Mouse (Mus musculus) splenic B cell, adult 2 months (primary cell): ENCODE data around the gene Flywch2.
A peak's percentile ranks its signal among the peaks of the same experiment; 100 is the strongest.
"Not testable (repeated sequence)": the region's sequence is repeated elsewhere in the genome, so short reads cannot be mapped to it uniquely, and the experiment has no call there.

Experiments used
- DNase-seq: peaks from one replicate; pipeline ENCODE4 v3.0.0-alpha.2; 2011; ENCODE audit warnings: low read depth, low spot score
- H3K27me3 ChIP-seq: 2 replicates; pipeline ENCODE4 v1.6.1; 2012; ENCODE audit warnings: mild to moderate bottlenecking, low read length, moderate library complexity, mixed read lengths; ENCODE audit not compliant: control insufficient read depth, poor library complexity, insufficient read depth, severe bottlenecking
- H3K36me3 ChIP-seq: 2 replicates; pipeline ENCODE4 v1.6.1; 2012; ENCODE audit warnings: mild to moderate bottlenecking, low read length, moderate library complexity, mixed read lengths; ENCODE audit not compliant: control insufficient read depth, poor library complexity, insufficient read depth, severe bottlenecking

Gene Flywch2

DNA sequence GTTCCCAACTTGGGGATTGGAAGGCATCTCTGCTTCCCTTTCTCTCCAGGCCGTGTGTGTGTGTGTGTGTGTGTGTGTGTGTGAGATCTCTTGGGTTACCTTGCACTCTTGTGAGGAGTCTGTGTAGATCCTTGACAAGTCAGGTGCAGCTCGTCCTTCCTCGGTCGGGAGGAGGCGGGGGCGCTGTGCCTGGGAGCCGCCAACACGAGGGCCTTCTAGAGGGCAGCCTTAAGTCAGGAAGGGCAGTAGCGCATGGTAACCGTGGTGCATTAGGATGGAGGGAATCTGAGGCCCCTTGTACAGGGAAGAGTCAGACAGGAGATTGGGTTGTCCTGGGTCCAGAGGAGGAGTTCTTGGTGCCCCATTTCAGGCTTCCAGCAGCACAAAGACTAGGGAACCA lies 9.7 kb downstream of the Flywch2 start:
- H3K36me3 ChIP-seq = no peaks in the 10 kb centered on the region
- no peaks in the 10 kb centered on the region; the same call in 1 of the 2 replicates for H3K27me3 ChIP-seq
- no peak for DNase-seq

DNA sequence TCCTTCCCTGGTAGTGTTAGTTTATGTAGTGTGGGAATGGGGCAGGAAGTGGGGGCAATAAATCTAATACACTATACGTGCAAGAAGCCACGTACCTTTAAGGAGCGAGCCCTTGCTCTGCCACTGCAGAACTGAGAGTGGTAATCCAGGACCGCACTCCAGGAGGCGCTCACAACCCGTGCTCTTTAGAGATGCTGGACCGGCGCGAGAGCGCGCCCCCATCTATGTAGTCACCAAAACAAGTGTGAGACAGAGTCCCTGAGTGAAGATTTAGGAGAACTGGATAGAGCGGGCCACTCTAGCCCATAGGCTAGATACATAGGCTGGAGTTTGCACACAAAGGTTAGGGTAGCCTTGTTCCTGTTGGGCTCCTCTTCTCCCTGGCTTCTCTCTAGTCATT lies 11.8 kb downstream of the Flywch2 start:
- DNase-seq = peak; percentile 91
- Histone ChIP-seq H3K36me3 (no peaks in the 10 kb centered on the region), H3K27me3 (no peaks in the 10 kb centered on the region; the same call in 1 of the 2 replicates)

DNA sequence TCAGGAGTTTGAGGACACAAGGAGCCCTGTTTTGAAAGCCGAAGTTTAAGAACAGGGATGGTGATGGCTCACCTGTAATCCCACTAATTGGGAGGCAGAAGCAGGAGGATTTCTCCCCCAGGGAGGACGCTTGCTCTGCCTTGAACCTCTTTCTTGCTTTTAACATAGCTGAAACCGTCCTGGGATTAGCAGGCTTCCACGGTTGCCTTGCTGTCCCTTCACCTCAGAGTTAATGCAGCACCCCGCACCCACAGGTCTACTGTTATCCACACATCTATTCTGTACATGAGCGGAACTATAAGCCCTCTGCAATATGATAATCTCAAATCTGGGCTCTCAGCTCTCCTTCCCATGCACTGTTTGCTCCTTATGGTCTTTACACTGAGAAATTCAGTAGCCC lies 12.2 kb downstream of the Flywch2 start:
- Histone ChIP-seq H3K27me3 (no peaks in the 10 kb centered on the region; the same call in 1 of the 2 replicates), H3K36me3 (no peaks in the 10 kb centered on the region)
- no peak for DNase-seq

DNA sequence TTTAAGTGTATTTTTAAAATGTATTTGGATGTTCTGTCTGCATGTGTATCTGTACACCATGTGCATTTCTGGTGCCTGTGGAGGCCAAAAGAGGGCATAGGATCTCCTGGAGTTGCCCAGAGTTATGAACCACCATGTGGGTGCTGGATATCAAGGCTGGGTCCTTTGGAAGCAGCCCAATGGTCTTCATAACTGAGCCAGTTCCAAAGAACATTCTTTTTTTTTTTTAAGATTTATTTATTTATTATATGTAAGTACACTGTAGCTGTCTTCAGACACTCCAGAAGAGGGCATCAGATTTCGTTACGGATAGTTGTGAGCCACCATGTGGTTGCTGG lies 13.7 kb downstream of the Flywch2 start:
- H3K36me3 ChIP-seq, DNase-seq, H3K27me3 ChIP-seq: not testable (repeated sequence)

DNA sequence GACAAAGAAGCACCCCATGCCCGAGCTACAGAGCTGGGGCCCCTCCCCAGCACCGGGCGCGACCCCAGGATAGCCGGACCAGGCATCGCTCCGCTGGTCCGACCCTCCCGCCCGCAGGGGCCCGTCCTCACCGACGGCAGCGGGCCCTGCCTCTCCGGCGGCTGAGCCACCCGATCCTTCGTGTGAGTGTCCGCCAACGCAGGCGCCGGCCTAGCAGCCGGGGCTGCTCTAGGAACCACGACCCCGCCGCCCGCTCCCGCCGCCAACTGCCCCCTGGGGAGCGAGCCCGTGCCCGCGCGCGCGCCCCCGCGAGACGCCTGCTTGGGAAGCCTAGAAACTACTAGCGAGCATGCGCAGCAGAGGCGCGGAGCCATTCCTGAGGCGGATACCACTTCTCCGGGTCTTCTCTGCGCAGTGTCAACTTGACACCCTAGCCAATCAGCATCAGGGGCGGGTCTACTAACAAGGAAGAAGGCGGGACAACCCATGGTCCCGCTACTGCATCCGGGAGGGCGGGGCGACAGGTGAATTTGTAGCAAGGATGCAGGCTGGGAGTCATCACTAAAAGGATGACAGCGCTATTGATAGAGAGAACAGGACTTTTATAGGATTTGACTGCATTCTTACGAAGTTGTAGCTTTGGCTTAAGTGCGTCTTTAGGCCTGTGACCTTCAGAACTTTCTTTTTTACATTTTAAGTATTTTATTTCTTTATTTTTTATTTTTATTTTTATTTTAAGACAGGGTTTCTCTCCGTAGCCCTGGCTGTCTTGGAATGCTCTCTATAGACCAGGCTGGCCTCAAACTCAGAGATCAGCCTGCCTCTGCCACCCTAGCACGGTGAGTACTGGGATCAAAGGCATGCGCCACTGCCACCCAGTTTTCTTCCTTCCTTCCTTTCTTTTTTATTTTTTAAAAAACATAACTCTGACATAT lies 14.3 kb downstream of the Flywch2 start, which contains the start of gene Flywch1:
Gene Flywch1, minus strand, starts transcription at position 319 of the 935 bp plus-strand sequence.
- Histone ChIP-seq H3K36me3 (no peaks in the 10 kb centered on the region), H3K27me3 (no peaks in the 10 kb centered on the region; the same call in 1 of the 2 replicates)
- peak; percentile 98 for DNase-seq

DNA sequence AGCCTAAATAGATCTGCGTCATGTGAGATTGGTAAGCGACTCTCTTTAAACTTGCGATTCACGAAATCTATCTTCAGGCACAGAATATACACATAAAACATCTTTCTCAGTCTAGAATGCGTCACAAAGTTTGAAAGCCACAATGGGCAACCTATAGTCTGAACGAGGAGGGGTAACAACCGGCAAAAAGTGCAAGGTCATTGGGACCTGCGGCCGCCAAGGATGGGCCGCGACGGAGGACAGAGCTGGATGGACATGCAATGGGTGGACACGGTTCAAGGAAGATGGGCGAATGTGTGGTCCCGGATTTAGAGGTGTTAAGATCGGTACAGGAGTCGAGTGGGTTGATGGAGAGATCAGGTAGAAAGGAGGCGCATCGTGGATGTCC lies 15.0 kb downstream of the Flywch2 start:
- Histone ChIP-seq H3K36me3 (no peaks in the 10 kb centered on the region), H3K27me3 (no peaks in the 10 kb centered on the region; the same call in 1 of the 2 replicates)
- no peak for DNase-seq

DNA sequence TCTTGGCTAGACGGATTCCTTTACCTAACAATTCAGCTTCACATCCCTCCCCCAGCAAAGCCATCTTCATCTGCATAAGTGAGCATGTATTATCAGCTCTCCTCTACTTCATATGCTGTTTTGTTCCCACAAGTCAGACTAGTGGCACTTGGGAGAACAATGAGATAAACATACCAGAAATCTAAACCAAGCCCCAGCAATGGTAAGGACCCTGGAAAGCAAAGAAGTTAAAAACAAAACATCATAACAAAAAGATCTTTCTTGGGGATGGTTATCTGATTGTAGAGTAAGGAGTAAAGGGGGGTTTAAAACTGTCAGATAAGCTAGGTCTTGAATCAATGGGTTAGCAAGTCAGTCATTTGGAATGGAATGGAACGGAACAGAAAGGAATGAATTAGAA lies 15.4 kb downstream of the Flywch2 start:
- DNase-seq = no peak
- no peaks in the 10 kb centered on the region; the same call in 1 of the 2 replicates for H3K27me3 ChIP-seq
- H3K36me3 ChIP-seq = no peaks in the 10 kb centered on the region

DNA sequence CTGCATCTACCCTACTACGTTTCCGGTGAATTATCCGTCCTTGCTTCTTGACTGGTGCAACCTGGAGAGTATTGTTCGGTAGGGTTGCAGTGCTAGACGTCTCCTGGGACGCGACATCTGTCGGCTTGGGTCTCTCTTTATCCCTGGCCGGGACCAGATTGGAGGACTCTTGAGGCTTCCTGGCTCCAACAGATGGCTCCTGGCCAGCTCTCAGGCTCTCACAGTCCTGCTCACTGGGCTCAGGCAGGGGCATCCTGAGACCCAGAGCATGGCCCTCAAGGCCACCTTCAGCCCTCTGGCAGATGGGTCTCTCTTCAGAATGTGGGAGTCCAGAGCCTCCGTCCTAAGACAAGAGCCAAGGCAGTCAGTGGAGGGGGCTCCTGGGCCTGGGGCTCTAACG lies 22.9 kb downstream of the Flywch2 start:
- DNase-seq = no peak
- H3K36me3 ChIP-seq = no peaks in the 10 kb centered on the region

DNA sequence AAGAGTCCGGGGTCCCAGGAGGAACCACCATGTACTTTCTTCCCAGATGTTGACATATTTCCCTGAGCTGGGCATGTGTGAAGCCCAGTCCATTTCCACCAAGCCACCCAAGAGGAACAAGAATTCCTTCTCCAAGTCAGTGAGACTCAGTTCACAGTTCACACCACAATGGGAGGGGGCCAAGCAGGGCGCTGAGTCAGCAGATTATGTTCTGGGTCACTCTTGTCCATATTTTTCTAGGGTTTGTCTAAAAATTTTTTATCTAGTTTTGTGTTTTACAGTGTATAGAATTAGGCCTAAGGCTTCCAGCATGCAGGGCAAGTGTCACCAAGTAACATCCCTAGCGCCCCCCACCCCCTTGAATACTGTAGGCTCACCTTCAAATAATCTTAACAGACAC lies 24.7 kb downstream of the Flywch2 start:
- Histone ChIP-seq H3K27me3 (no peaks in the 10 kb centered on the region), H3K36me3 (no peaks in the 10 kb centered on the region; the same call in 1 of the 2 replicates)
- no peak for DNase-seq

More for the DNA sequence above, 22.9 kb downstream of the Flywch2 start:
- no peaks in the 10 kb centered on the region for H3K27me3 ChIP-seq

DNA sequence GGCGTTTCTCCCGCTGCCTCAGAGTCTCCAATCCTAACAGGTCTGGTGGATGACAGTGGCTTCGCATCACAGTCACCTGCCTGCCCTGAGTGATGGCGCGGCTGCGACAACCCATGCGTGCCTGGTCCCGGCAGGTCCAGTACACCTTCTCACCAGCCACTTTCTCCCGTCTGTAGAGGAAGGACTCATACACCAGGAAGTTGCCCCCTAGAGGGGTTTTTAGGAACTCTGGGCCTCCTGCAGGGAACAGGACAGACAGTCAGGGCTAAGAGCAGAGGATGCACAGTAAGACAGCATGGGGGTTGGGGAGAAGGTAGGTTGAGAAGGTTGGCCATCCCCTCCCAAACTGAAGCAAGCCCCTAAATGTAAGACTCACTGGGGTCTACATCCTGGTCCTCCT lies 25.6 kb downstream of the Flywch2 start:
- Histone ChIP-seq H3K27me3 (no peaks in the 10 kb centered on the region), H3K36me3 (no peaks in the 10 kb centered on the region; the same call in 1 of the 2 replicates)
- no peak for DNase-seq

DNA sequence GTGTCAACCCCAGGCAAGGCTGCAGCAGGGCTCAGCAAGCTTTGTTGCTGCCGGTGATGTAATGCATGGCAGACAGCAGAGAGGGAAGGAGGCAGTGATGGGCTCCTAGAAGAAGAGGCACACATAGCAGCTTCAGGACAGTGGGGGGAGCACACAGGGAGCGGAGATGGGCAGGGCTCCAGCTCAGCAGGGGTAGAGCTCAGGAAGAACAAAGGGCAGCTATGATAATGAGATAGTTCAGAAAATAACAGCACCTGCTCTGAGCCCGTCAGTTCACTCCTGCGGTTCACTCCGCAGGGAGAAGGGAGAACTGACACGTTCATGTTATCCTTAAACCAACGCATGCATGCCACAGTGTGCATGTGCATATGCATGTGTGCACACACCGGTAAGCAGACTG lies 27.1 kb downstream of the Flywch2 start:
- no peak for DNase-seq
- no peaks in the 10 kb centered on the region for H3K27me3 ChIP-seq
- no peaks in the 10 kb centered on the region; the same call in 1 of the 2 replicates for H3K36me3 ChIP-seq

DNA sequence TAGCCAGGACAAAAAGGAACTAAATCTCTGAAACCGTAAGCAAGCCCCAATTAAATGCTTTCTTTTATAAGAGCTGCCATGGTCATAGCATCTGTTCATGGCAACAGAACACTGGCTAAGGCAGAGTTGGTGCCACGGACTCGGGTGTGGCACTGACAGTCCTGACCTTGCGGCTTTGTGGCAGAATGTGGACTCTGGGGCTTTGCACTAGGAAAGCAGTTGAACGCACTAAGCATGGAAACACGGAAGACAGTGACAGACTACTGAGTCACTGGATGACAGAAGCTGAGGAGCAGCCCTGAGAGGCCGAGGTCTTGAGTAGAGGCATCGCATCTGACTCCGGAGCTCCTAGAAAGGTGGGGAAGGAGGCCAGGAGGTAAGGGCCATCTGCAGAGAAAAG lies 28.3 kb downstream of the Flywch2 start:
- H3K36me3 ChIP-seq = no peaks in the 10 kb centered on the region; the same call in 1 of the 2 replicates
- H3K27me3 ChIP-seq = no peaks in the 10 kb centered on the region

DNA sequence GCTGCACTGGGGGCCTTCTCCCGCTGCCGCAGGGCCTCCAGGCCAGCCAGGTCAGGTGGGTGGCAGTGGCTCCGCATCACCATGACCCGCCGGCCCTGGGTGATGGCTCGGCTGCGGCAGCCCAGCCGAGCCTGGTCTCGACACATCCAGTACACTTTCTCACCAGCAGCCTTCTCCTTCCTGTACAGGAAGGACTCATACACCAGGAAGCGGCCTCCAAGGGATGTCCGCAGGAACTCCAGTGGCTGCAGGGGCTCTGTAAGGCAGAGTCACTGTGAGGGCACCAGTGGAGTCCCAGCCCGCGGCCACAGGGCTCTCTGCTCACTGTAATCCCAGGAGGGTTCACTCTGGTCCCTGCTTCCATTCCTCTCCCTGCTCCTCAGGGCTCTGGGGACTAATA lies 30.2 kb downstream of the Flywch2 start:
- no peaks in the 10 kb centered on the region for H3K27me3 ChIP-seq
- no peaks in the 10 kb centered on the region; the same call in 1 of the 2 replicates for H3K36me3 ChIP-seq
- DNase-seq = no peak

More for the DNA sequence above, 28.3 kb downstream of the Flywch2 start:
- no peak for DNase-seq

DNA sequence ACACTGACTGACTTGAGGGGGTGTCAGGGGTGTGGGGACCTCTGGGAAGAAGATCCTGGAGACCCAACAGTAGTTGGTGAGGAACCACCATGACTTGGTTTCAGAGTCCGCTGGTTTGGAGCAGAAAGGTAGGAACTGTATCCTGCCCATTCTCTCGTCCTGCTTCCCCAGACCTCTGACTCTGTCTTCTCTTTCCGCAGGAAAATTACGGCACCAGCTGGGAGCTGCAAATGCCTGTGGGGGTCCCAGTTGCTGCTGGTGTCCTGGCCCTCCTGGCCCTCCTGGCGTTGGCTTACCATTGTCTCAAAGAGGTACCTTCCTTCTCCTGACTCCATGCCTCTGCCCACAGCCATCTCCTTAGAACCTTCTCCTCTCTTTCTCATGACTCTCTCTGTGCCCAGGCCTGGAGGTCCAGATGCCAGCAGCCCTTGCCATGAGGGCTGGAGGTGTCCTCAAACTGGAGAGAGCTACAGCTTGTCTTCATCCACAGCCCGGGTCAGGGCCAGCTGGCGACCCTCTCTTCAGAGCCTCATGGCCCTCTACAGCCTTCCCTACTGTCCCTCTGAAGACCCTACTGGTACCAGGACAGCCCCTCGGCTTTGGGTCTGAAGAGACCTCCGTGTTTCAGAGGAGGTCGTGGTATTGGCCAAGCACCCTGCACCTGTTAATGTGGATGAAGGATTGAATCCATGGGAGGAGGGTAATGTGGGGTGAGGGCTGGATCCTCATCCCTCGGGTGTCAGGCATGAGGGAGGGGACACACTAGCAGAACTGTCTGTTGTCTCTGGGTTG lies 36.3 kb downstream of the Flywch2 start:
- DNase-seq = no peak
- no peaks in the 10 kb centered on the region for H3K27me3 ChIP-seq
- no peaks in the 10 kb centered on the region for H3K36me3 ChIP-seq
